ENCODE assay signal across 16 mouse cellular contexts in the genomic region with DNA sequence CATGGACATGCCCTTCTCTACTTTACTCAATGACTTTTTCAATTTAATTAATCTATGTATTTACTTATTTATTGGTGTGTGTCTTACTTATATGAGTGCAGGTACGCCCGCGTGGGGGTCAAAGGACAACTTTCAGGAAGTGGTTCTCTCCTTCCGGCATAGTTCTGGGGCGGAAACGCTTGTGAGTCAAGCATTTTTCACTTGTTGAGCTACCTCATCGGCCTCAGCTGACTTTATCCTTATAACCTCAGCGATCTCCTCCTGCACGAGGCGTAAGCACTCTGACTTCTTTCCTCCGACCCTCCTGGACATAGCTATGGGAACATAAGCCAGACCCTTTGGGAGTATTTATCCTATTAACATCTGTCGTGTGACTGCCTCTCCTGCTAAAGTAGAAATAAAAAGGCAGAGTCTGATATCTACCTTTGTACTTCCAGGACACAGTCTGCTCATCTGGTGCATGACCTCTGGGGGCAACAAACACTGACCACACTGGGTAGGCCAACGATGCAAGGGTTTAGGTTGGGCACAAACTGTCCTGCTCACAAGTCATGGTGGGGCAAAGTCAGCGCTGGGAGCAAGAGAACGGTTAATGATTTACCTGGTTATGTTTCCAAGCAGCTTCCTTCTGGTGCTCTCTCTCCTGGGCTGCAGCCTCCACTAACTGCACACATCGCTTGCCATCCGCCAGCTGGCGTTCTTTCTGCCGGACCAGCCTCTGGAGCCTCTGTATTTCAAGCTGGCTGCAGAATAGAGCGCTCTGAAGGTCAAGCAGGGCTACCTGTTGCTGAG.
DNase-seq lines count a peak whose midpoint lies in the region; ATAC-seq lines count a peak whose summit lies in the region.
"Had no signal": no experiment of that assay in that cellular context is flagged by ENCODE, and none has a peak within 500 bp of the region (broad histone marks: within the 10 kb centered on the region; RNA-seq: fewer than 3 reads in every experiment).

No protein-coding gene starts in this region.

- no peak overlapping the region for H3K4me2 ChIP-seq in hindbrain, embryonic 15.5 days
- no peak overlapping the region for H3K4me2 ChIP-seq in hindbrain, embryonic 11.5 days (replicated peaks; ENCODE audit: low read depth, low read length)
- H3K4me2 ChIP-seq in kidney, embryonic 16.5 days (replicated peaks; ENCODE audit: low read depth, low read length), result no peak overlapping the region
- 0 out of 2 replicates have a peak overlapping the region, but pooled peaks have one; percentile 8 for H3K4me2 ChIP-seq in liver, embryonic 12.5 days
- H3K4me2 ChIP-seq: heart, embryonic 12.5 days; hindbrain, embryonic 14.5 days; limb, embryonic 13.5 days; midbrain, embryonic 12.5 days had no signal

- H3K9me3 ChIP-seq in hindbrain, embryonic 15.5 days, result no peaks in the 10 kb centered on the region
- no peaks in the 10 kb centered on the region for H3K9me3 ChIP-seq in hindbrain, embryonic 11.5 days (ENCODE audit: control insufficient read depth, low read length)
- no peaks in the 10 kb centered on the region for H3K9me3 ChIP-seq in kidney, embryonic 16.5 days (ENCODE audit: low read length)
- H3K9me3 ChIP-seq in liver, embryonic 12.5 days (replicated peaks), result no peaks in the 10 kb centered on the region
- no peaks in the 10 kb centered on the region for H3K9me3 ChIP-seq in forebrain, embryonic 10.5 days
- H3K9me3 ChIP-seq: embryonic facial prominence, embryonic 10.5 days; heart, embryonic 12.5 days; limb, embryonic 13.5 days; midbrain, embryonic 12.5 days had no signal

- H3K4me1 ChIP-seq in hindbrain, embryonic 15.5 days (replicated peaks), result 0 out of 2 replicates have a peak, but pooled peaks cover 3% of the 10 kb centered on the region
- no peaks in the 10 kb centered on the region for H3K4me1 ChIP-seq in hindbrain, embryonic 11.5 days (replicated peaks; ENCODE audit: control insufficient read depth, insufficient read depth, low read length)
- no peaks in the 10 kb centered on the region for H3K4me1 ChIP-seq in kidney, embryonic 16.5 days (ENCODE audit: insufficient read depth, low read length)
- no peaks in the 10 kb centered on the region for H3K4me1 ChIP-seq in liver, embryonic 12.5 days
- no peaks in the 10 kb centered on the region for H3K4me1 ChIP-seq in forebrain, embryonic 10.5 days
- H3K4me1 ChIP-seq: embryonic facial prominence, embryonic 10.5 days; midbrain, embryonic 12.5 days had no signal

- no peak overlapping the region for H3K27ac ChIP-seq in hindbrain, embryonic 15.5 days (replicated peaks)
- no peak overlapping the region for H3K27ac ChIP-seq in hindbrain, embryonic 11.5 days (ENCODE audit: low read depth, low read length)
- peak overlapping the region; percentile 70 for H3K27ac ChIP-seq in kidney, embryonic 16.5 days (ENCODE audit: low read length)
- peak overlapping the region; percentile 62 for H3K27ac ChIP-seq in liver, embryonic 12.5 days
- H3K27ac ChIP-seq in forebrain, embryonic 10.5 days, result no peak overlapping the region
- H3K27ac ChIP-seq: embryonic facial prominence, embryonic 10.5 days; hindbrain, embryonic 14.5 days; limb, embryonic 13.5 days; midbrain, embryonic 12.5 days had no signal

- intact Hi-C loops in heart, postnatal 25 days (cut with DNase I), result no loop called here

- no peaks in the 10 kb centered on the region for H3K27me3 ChIP-seq in hindbrain, embryonic 15.5 days
- H3K27me3 ChIP-seq in hindbrain, embryonic 11.5 days (ENCODE audit: control insufficient read depth, insufficient read depth, low read length), result no peaks in the 10 kb centered on the region
- no peaks in the 10 kb centered on the region for H3K27me3 ChIP-seq in kidney, embryonic 16.5 days (ENCODE audit: insufficient read depth, low read length)
- H3K27me3 ChIP-seq in liver, embryonic 12.5 days (replicated peaks), result no peaks in the 10 kb centered on the region
- no peaks in the 10 kb centered on the region for H3K27me3 ChIP-seq in forebrain, embryonic 10.5 days (ENCODE audit: poor library complexity, severe bottlenecking)
- H3K27me3 ChIP-seq: heart, embryonic 12.5 days; limb, embryonic 13.5 days; midbrain, embryonic 12.5 days had no signal

- 89% methylated on average over 20 of the region's 20 CpGs for WGBS in hindbrain, embryonic 15.5 days
- 89% methylated on average over 20 of the region's 20 CpGs for WGBS in hindbrain, embryonic 11.5 days
- WGBS in kidney, embryonic 16.5 days, result 71% methylated on average over 20 of the region's 20 CpGs
- WGBS in liver, embryonic 12.5 days (ENCODE audit: insufficient replicate concordance), result 73% methylated on average over 20 of the region's 20 CpGs
- 95% methylated on average over 20 of the region's 20 CpGs for WGBS in forebrain, embryonic 10.5 days

- H3K9ac ChIP-seq in hindbrain, embryonic 15.5 days, result no peak overlapping the region
- H3K9ac ChIP-seq in hindbrain, embryonic 11.5 days (ENCODE audit: low read depth, low read length), result no peak overlapping the region
- no peak overlapping the region for H3K9ac ChIP-seq in kidney, embryonic 16.5 days (replicated peaks; ENCODE audit: low read length)
- H3K9ac ChIP-seq in liver, embryonic 12.5 days, result no peak overlapping the region
- H3K9ac ChIP-seq: heart, embryonic 12.5 days; hindbrain, embryonic 14.5 days; limb, embryonic 13.5 days; midbrain, embryonic 12.5 days had no signal

- H3K4me3 ChIP-seq in hindbrain, embryonic 15.5 days, result no peak overlapping the region
- H3K4me3 ChIP-seq in hindbrain, embryonic 11.5 days (ENCODE audit: low read depth, low read length), result no peak overlapping the region
- H3K4me3 ChIP-seq in kidney, embryonic 16.5 days (ENCODE audit: low read length), result no peak overlapping the region
- H3K4me3 ChIP-seq in liver, embryonic 12.5 days, result no peak overlapping the region
- H3K4me3 ChIP-seq in forebrain, embryonic 10.5 days, result no peak overlapping the region
- H3K4me3 ChIP-seq: embryonic facial prominence, embryonic 10.5 days; heart, embryonic 12.5 days; limb, embryonic 13.5 days; midbrain, embryonic 12.5 days had no signal

- 0 out of 2 replicates have a peak, but pooled peaks have one; percentile 8 for ATAC-seq in hindbrain, embryonic 15.5 days (ENCODE audit: low FRiP score, low read depth)
- ATAC-seq in hindbrain, embryonic 11.5 days (ENCODE audit: low FRiP score), result no peak
- ATAC-seq in kidney, embryonic 16.5 days (ENCODE audit: low FRiP score, low TSS enrichment), result peak; percentile 94
- ATAC-seq in liver, embryonic 12.5 days, result peak; percentile 81

- H3K36me3 ChIP-seq in hindbrain, embryonic 15.5 days, result peaks cover 74% of the 10 kb centered on the region
- peaks cover 8% of the 10 kb centered on the region for H3K36me3 ChIP-seq in hindbrain, embryonic 11.5 days (ENCODE audit: control insufficient read depth, insufficient read depth, low read length)
- H3K36me3 ChIP-seq in kidney, embryonic 16.5 days (ENCODE audit: insufficient read depth, low read length), result peaks cover 47% of the 10 kb centered on the region
- peaks cover 41% of the 10 kb centered on the region for H3K36me3 ChIP-seq in liver, embryonic 12.5 days
- H3K36me3 ChIP-seq in forebrain, embryonic 10.5 days (replicated peaks), result peaks cover 69% of the 10 kb centered on the region

- DNase-seq in hindbrain, embryonic 11.5 days (ENCODE audit: low spot score), result no peak
- DNase-seq in yolk sac, embryonic 10.5 days (ENCODE audit: low spot score), result peak; percentile 83
- DNase-seq in forebrain, embryonic 10.5 days (ENCODE audit: extremely low spot score, low spot score), result no peak
- no peak for DNase-seq in heart, postnatal 25 days (ENCODE audit: low spot score)
- no peak for DNase-seq in layer of hippocampus, adult 9-11 months
- DNase-seq: cerebellum, adult 18-20 months; layer of hippocampus, postnatal 36 days; lung, postnatal 36 days had no signal

Comparison
In these comparisons a context has a peak if more than half of its experiments do, and no peak if none do; other contexts are left out.
1. H3K27ac ChIP-seq: peak in kidney, embryonic 16.5 days (single experiment) and liver, embryonic 12.5 days (single experiment); none in hindbrain, embryonic 15.5 days (single experiment), hindbrain, embryonic 11.5 days (single experiment) and forebrain, embryonic 10.5 days (single experiment).